Comparison of ENCODE assay signal across 16 mouse cellular contexts in the genomic region with DNA sequence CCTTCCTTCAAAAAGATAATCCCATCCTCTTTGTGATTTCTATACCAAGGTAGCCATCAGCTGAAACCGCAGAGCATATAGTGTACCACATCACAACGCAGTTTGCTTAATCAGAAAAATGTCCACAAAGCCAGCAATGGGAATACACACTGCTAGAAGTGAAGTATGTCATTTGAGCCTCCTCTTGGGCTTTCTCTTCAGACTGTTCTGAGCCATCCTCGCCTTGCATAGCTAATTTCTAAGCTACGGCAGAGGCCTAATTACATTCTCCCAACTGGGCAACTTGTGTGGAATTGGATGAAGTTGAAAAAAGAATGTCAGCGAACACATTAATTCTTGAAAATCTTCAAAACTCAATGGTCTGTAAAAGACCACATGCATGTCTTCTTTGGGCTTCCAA.
"Had no signal": no experiment of that assay in that cellular context is flagged by ENCODE, and none has a peak within 500 bp of the region (broad histone marks: within the 10 kb centered on the region; RNA-seq: fewer than 3 reads in every experiment).

No protein-coding gene starts in this region.

- H3K27ac ChIP-seq: neural tube, embryonic 13.5 days; neural tube, embryonic 15.5 days; stomach, embryonic 15.5 days; stomach, postnatal 0 days had no signal

- H3K4me2 ChIP-seq: neural tube, embryonic 13.5 days; neural tube, embryonic 15.5 days; stomach, embryonic 15.5 days had no signal

- DNase-seq: retina, postnatal 1 day; right cerebral cortex, adult 18-20 months; right cerebral cortex, postnatal 14 days; right cerebral cortex, postnatal 25 days; right cerebral cortex, postnatal 4 days; spleen, adult 18-20 months; thymus, adult 18-20 months; thymus, adult 2 months; thymus, postnatal 14 days; thymus, postnatal 25 days; thymus, postnatal 36 days; thymus, postnatal 4 days had no signal

- H3K9me3 ChIP-seq: neural tube, embryonic 13.5 days; neural tube, embryonic 15.5 days; stomach, embryonic 15.5 days had no signal

- H3K9ac ChIP-seq: neural tube, embryonic 13.5 days; neural tube, embryonic 15.5 days; stomach, embryonic 15.5 days had no signal

- H3K27me3 ChIP-seq: neural tube, embryonic 13.5 days; neural tube, embryonic 15.5 days; stomach, embryonic 15.5 days had no signal

- H3K36me3 ChIP-seq: neural tube, embryonic 13.5 days; neural tube, embryonic 15.5 days; stomach, embryonic 15.5 days had no signal

- H3K4me3 ChIP-seq: neural tube, embryonic 13.5 days; neural tube, embryonic 15.5 days; stomach, embryonic 15.5 days had no signal

- H3K4me1 ChIP-seq: neural tube, embryonic 13.5 days; neural tube, embryonic 15.5 days; stomach, embryonic 15.5 days had no signal
